Mouse (Mus musculus): ENCODE measurements around the gene Spsb3. TPM values are rescaled to one million over a fixed set of nuclear protein-coding genes. Genes with fewer than 3 reads are reported as not detected.

Spsb3 gene
- total and polyA plus RNA-seq, 3 experiments, result 30.4 to 47.0 (median 33.8) TPM

GRCm38 (mm10) chr17:24860076-24860475, 26.4 kb upstream of the Spsb3 start:
- H3K79me2 ChIP-seq (replicated peaks; ENCODE audit: control insufficient read depth, insufficient read depth, low read length), result no peaks in the 10 kb centered on the region
- no peaks in the 10 kb centered on the region for H3K27me3 ChIP-seq (ENCODE audit: control insufficient read depth, insufficient read depth, low read length)
- no peak overlapping the region for H3K27ac ChIP-seq
- TF ChIP-seq EP300 (IDR thresholded peaks at IDR 0.05; ENCODE audit: insufficient read depth, low read depth, low read length), result no peak
- no peak for TF ChIP-seq CTCF (IDR thresholded peaks at IDR 0.05)
- TF ChIP-seq POLR2A (IDR thresholded peaks at IDR 0.05; ENCODE audit: insufficient read depth, low read depth, low read length), result no peak
- no peaks in the 10 kb centered on the region; the same call in 1 of the 2 replicates for H3K4me1 ChIP-seq (ENCODE audit: control insufficient read depth, insufficient read depth, low read length)
- no peak overlapping the region for H3K9ac ChIP-seq (ENCODE audit: low read depth, low read length)
- intact Hi-C loops (cut with DNase I), result no loop called here
- H3K36me3 ChIP-seq (ENCODE audit: control insufficient read depth, insufficient read depth, low read length), result no peaks in the 10 kb centered on the region
- no peak overlapping the region for H3K4me3 ChIP-seq
- no peak for DNase-seq
- 88% methylated on average over 8 of the region's 8 CpGs for WGBS

GRCm38 (mm10) chr17:24861785-24862184, 24.7 kb upstream of the Spsb3 start:
- Histone ChIP-seq H3K36me3 (ENCODE audit: control insufficient read depth, insufficient read depth, low read length) (no peaks in the 10 kb centered on the region), H3K27me3 (ENCODE audit: control insufficient read depth, insufficient read depth, low read length) (no peaks in the 10 kb centered on the region), H3K79me2 (replicated peaks; ENCODE audit: control insufficient read depth, insufficient read depth, low read length) (no peaks in the 10 kb centered on the region), H3K4me3 (no peak overlapping the region), H3K9ac (ENCODE audit: low read depth, low read length) (no peak overlapping the region), H3K27ac (no peak overlapping the region), H3K4me1 (ENCODE audit: control insufficient read depth, insufficient read depth, low read length) (no peaks in the 10 kb centered on the region; the same call in 1 of the 2 replicates)
- TF ChIP-seq EP300 (IDR thresholded peaks at IDR 0.05; ENCODE audit: insufficient read depth, low read depth, low read length), result no peak
- no peak for TF ChIP-seq CTCF (IDR thresholded peaks at IDR 0.05)
- no peak for TF ChIP-seq POLR2A (IDR thresholded peaks at IDR 0.05; ENCODE audit: insufficient read depth, low read depth, low read length)
- WGBS, result 90% methylated on average over 3 of the region's 3 CpGs
- DNase-seq, result no peak
- intact Hi-C loops (cut with DNase I), result no loop called here

- no peak within 1 kb of the TSS for H3K4me3 ChIP-seq
- TF ChIP-seq CTCF (IDR thresholded peaks at IDR 0.05) (no peak), POLR2A (IDR thresholded peaks at IDR 0.05; ENCODE audit: insufficient read depth, low read depth, low read length) (no peak), EP300 (IDR thresholded peaks at IDR 0.05; ENCODE audit: insufficient read depth, low read depth, low read length) (no peak)
- no peaks in the 10 kb centered on the region for H3K79me2 ChIP-seq (replicated peaks; ENCODE audit: control insufficient read depth, insufficient read depth, low read length)
- H3K9ac ChIP-seq (ENCODE audit: low read depth, low read length), result no peak within 1 kb of the TSS
- DNase-seq, result no peak
- H3K27me3 ChIP-seq (ENCODE audit: control insufficient read depth, insufficient read depth, low read length), result no peaks in the 10 kb centered on the region
- 89% methylated on average over 8 of the region's 8 CpGs for WGBS
- H3K27ac ChIP-seq, result no peak within 1 kb of the TSS
- H3K4me1 ChIP-seq (ENCODE audit: control insufficient read depth, insufficient read depth, low read length), result no peaks in the 10 kb centered on the region
- intact Hi-C loops (cut with DNase I), result no loop called here
- H3K36me3 ChIP-seq (ENCODE audit: control insufficient read depth, insufficient read depth, low read length), result no peaks in the 10 kb centered on the region
Measured at GRCm38 (mm10) chr17:24865776-24866175, 20.7 kb upstream of the Spsb3 start, which contains the start of gene Igfals. Igfals (plus strand) TSS chr17:24865997.

- H3K79me2 ChIP-seq (replicated peaks; ENCODE audit: control insufficient read depth, insufficient read depth, low read length), result no peaks in the 10 kb centered on the region
- no peaks in the 10 kb centered on the region for H3K36me3 ChIP-seq (ENCODE audit: control insufficient read depth, insufficient read depth, low read length)
- intact Hi-C loops (cut with DNase I), result no loop called here
- TF ChIP-seq CTCF (IDR thresholded peaks at IDR 0.05) (no peak), EP300 (IDR thresholded peaks at IDR 0.05; ENCODE audit: insufficient read depth, low read depth, low read length) (no peak), POLR2A (IDR thresholded peaks at IDR 0.05; ENCODE audit: insufficient read depth, low read depth, low read length) (no peak)
- DNase-seq, result no peak
- no peaks in the 10 kb centered on the region for H3K27me3 ChIP-seq (ENCODE audit: control insufficient read depth, insufficient read depth, low read length)
- no peak overlapping the region for H3K4me3 ChIP-seq
- H3K4me1 ChIP-seq (ENCODE audit: control insufficient read depth, insufficient read depth, low read length), result no peaks in the 10 kb centered on the region
- H3K27ac ChIP-seq, result no peak overlapping the region
- H3K9ac ChIP-seq (ENCODE audit: low read depth, low read length), result no peak overlapping the region
- 90% methylated on average over 10 of the region's 10 CpGs for WGBS
Measured at GRCm38 (mm10) chr17:24867914-24868313, 18.5 kb upstream of the Spsb3 start.

GRCm38 (mm10) chr17:24873695-24874404, 12.6 kb upstream of the Spsb3 start:
- intact Hi-C loops (cut with DNase I), result no loop called here
- no peak for DNase-seq
- Histone ChIP-seq H3K27me3 (ENCODE audit: control insufficient read depth, insufficient read depth, low read length) (no peaks in the 10 kb centered on the region), H3K36me3 (ENCODE audit: control insufficient read depth, insufficient read depth, low read length) (no peaks in the 10 kb centered on the region), H3K79me2 (replicated peaks; ENCODE audit: control insufficient read depth, insufficient read depth, low read length) (no peaks in the 10 kb centered on the region), H3K4me3 (no peak overlapping the region), H3K9ac (ENCODE audit: low read depth, low read length) (no peak overlapping the region), H3K27ac (no peak overlapping the region), H3K4me1 (ENCODE audit: control insufficient read depth, insufficient read depth, low read length) (no peaks in the 10 kb centered on the region; the same call in 1 of the 2 replicates)
- 53% methylated on average over 4 of the region's 4 CpGs for whole genome bisulfite sequencing
- TF ChIP-seq EP300 (IDR thresholded peaks at IDR 0.05; ENCODE audit: insufficient read depth, low read depth, low read length), result no peak
- TF ChIP-seq POLR2A (IDR thresholded peaks at IDR 0.05; ENCODE audit: insufficient read depth, low read depth, low read length), result no peak
- no peak for TF ChIP-seq CTCF (IDR thresholded peaks at IDR 0.05)

- no peak for DNase-seq
- Histone ChIP-seq H3K4me1 (ENCODE audit: control insufficient read depth, insufficient read depth, low read length) (no peaks in the 10 kb centered on the region; the same call in 1 of the 2 replicates), H3K9ac (ENCODE audit: low read depth, low read length) (no peak overlapping the region), H3K36me3 (ENCODE audit: control insufficient read depth, insufficient read depth, low read length) (no peaks in the 10 kb centered on the region), H3K27me3 (ENCODE audit: control insufficient read depth, insufficient read depth, low read length) (no peaks in the 10 kb centered on the region), H3K27ac (no peak overlapping the region), H3K79me2 (replicated peaks; ENCODE audit: control insufficient read depth, insufficient read depth, low read length) (no peaks in the 10 kb centered on the region), H3K4me3 (no peak overlapping the region)
- WGBS, result 42% methylated on average over 1 of the region's 1 CpGs
- intact Hi-C loops (cut with DNase I), result no loop called here
- TF ChIP-seq EP300 (IDR thresholded peaks at IDR 0.05; ENCODE audit: insufficient read depth, low read depth, low read length) (no peak), CTCF (IDR thresholded peaks at IDR 0.05) (no peak), POLR2A (IDR thresholded peaks at IDR 0.05; ENCODE audit: insufficient read depth, low read depth, low read length) (no peak)
Measured at GRCm38 (mm10) chr17:24874405-24874745, 12.1 kb upstream of the Spsb3 start.

Measured in heart, adult 2 months (tissue).